Mouse (Mus musculus): ENCODE measurements around the gene Slit1.

Slit1 gene

DNA sequence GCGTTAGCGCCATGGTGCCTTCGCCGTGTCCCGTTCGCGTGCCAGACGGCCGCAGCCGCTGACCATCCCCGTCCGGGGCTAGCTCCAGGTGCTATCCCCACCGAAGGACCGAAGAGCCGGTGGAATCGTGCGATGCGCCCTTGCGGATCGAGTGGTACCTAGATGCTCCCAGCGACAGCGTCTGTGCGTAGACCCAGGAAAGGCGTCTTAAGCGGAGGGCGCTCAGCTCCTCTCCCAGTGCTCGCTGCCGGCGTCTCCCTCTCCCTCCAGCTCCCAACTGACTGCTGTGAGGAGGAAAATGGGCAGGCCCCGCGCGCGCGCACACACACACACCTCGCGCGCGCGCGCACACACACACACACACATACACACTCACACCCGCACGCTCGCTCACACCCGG lies at the start of gene Slit1:
Gene Slit1 (minus strand): TSS at position 270 of the 400 bp plus-strand sequence.
- DNase-seq, result peak; percentile 69

- DNase-seq, result no peak
Observed at GRCm38 (mm10) chr19:41792934-41793486, 49.5 kb upstream of the Slit1 start.

- DNase-seq, result peak; percentile 38
Observed at GRCm38 (mm10) chr19:41791384-41791783, 47.9 kb upstream of the Slit1 start.

DNA sequence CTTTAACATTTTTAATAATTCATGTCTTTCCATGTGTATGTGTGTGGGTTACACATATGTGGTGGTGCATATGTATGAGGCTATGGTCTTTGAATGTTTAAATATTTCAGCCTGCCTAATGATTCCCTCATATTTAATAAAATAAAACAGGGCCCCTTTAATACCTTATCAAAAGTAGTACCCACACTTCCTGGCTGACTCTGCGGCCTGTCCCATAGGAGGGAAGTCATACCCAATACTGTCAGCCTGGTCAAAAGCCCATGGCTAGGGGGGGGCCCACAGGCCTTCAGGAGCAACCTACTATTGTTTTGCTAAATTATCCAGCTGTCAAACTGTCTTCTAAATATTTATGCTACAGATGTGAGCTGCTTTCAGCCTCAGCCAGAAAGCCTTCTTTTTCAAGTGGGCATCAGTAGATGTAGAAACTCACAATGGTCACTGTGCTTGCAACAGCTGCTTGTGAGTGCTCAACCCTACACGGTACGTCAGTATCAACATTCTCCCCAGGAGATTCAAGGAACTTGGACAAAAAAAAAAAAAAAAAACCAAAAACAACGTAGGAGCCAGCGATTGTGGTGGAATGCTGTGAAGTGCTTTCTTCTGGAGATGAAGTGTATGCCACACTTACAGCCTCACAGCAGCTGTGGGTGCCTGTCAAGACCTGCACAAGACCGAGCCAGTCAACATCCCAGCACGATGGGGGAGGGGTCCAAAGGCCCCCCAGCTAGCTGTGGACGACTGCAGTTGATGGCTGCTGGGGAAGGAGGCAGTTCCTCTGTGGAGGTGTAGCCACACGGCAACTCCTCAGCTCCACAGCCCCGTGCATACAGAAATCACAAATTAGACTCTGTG lies 45.9 kb upstream of the Slit1 start:
- no peak for DNase-seq

- DNase-seq, result no peak
Observed at GRCm38 (mm10) chr19:41786896-41787295, 43.4 kb upstream of the Slit1 start.

GRCm38 (mm10) chr19:41777514-41777913 lies 34.0 kb upstream of the Slit1 start:
- DNase-seq, result no peak

DNA sequence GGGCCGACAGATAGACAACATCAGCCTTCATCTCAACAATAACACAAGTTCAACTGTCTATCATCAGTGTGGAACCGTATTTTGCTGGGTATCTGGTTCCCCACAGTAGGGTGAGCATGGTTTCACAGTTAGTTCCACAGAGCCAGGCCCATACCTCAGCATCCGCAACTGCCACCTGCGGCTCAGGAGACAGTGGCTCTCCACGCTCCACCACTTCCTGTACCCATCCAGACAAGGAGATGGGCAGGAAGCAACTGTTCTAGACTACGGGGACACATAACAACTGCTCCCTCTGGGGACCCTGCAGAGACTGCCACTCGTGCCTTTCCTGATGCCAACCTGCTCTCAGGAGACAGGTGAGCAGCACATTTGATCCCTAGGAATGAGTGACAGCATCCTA lies 25.2 kb upstream of the Slit1 start:
- DNase-seq, result no peak

GRCm38 (mm10) chr19:41766628-41767027 lies 23.2 kb upstream of the Slit1 start:
- peak; percentile 54 for DNase-seq

GRCm38 (mm10) chr19:41763870-41764660 lies 20.6 kb upstream of the Slit1 start:
- peak; percentile 90 for DNase-seq

DNA sequence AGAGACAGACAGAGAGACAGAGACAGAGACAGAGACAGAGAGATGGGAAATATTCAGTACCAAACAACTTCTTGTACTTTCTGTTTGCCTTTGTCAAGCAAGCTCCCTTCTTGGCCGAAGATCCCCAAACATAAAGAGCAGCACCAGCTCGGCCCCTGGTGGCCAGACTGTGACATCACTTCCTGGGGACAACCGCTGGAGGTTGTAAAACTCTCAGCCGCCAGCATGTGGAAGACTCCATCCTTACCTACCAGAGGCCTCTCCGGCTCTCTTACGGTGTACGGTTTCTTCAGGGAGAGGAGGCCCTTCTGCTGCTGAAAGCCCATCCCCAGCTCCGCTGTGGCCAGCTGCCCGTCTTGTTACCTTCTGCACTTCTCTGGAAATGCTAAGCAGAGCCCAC lies 18.1 kb upstream of the Slit1 start:
- peak; percentile 77 for DNase-seq

DNA sequence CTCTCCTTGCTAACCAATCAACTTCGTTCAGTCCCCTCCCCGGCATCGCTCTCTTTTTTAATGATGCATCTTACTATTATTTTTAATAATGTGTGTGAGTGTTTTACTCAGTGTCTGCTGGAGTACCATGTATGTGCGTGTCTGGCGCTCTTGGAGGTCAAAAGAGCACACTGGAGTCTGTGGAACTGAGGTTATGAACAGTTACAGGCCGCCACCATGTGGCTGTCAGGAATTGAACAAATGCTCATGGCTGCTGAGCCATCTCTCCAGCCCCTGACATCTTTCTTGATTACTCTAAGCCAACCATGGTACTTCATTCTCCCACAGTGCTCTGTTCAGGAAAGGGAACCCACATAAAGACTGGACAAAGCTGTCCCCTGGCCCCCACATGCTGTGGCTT lies 16.3 kb upstream of the Slit1 start:
- DNase-seq, result no peak

- DNase-seq, result no peak
Observed at GRCm38 (mm10) chr19:41759270-41759669, 15.8 kb upstream of the Slit1 start.

DNA sequence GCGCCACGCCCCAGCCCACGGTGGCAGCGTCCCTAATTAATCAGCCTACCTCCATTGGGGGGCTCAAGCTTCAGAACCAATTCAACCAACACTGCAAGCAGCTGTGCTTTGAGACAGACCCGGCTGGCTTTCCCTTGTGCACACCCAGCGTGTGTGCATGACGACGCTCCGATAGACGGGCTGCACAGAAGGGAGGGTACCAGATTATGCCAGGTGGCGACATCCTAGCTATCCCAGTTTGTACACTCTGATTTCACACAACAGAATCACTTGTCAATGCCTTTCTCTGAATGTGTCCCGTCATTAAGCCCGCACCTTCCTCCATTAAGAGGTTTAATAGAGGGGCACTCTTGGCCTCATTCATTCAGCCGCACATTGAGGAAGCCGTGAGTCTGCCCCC lies 11.3 kb upstream of the Slit1 start:
- peak; percentile 58 for DNase-seq

DNA sequence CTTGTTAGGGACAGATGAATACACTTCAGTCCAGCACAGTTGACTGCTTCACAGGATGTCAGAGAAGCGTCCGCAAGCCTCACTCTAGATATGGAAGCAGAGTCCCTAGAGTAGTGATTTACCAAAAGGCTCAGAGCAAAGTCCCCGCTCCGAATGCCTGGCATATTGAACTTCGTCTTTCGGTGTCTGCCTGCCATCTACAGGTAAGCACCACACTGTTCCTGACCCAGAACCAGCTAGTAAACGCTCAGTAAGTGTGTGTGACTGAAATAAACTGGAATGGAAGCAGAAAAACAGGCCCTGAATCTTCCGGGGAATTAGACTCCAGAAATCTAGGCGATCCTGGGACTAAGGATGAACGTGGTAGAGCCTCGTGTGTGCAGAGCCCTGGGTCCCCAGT lies 8.4 kb upstream of the Slit1 start:
- DNase-seq, result no peak

DNA sequence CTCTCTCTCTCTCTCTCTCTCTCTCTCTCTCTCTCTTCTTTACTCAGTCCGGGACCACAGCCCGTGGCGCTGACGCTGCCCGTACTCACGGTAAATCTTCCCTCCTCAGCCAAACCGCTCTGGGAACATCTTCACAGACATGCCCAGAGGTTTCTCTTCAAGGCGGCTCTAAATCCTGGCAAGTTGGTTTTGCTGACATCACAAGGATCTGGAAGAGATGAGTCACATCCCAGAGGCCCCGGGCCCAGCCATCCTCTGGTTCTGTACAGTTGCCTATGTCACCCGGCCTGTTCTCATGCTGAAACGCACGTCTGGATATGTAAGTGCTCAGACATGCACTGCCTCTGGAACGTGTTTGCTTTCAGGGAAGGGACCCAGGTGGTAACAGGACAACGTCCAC lies 4.0 kb upstream of the Slit1 start:
- no peak for DNase-seq

GRCm38 (mm10) chr19:41745941-41746557 lies 2.6 kb upstream of the Slit1 start:
- peak; percentile 98 for DNase-seq

DNA sequence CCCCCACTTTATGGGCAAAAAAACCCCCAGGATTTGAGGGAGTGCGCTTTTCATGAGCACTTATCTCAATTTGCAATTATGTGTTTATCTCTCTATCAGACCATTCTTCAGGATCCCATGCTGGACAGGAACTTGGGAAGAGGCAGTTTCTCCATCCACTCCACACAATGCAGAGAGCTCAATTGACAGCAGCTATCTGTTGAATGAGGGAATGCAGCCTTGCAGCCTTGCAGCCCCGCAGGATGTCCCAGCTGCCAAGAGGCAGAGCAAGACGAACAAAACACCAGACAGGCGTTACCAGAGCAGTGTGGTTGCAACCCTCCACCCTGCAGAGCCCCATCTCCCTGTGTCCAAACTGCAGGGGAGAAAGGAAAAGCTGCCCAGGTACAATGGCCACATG lies 4.6 kb downstream of the Slit1 start:
- DNase-seq, result no peak

DNA sequence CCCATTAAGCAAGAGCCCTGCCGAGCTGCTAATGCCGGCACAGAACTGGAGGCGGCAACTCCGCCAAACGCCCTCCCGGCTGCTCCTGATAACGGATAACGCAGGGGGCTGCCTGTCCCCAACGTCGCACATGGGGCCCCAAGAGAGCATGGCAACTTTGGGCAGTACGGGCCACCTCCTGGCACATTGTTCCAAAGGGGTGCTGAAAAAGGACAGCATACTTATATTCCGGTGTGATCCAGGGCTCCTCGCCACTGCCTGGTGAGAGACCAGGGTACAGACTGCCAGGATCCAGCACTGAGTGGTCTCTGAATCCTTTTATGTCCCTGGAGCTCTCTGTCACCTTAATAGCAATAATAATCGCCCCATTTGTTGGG lies 5.0 kb downstream of the Slit1 start:
- no peak for DNase-seq

GRCm38 (mm10) chr19:41737657-41738428 lies 5.6 kb downstream of the Slit1 start:
- DNase-seq, result peak; percentile 82

DNA sequence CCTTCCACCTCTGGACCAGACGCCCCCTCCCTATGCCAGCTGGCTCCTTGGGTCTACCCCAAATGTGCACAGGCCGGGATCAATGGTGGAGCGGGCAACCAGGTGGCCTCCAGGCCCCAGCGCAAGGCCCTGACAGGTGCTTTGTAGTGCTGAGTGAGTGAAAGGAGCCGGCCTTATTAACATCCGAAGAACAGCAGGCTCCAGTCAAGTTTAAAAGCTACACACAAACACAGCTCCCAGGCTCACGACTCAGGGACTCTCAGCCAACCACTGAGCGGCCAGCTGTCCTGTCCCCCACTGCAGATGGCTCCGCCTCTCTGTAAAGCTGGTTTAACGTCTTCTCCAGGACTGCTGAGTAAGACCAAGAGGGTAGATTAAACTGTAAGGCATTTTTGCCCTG lies 8.8 kb downstream of the Slit1 start:
- DNase-seq, result peak; percentile 80

DNA sequence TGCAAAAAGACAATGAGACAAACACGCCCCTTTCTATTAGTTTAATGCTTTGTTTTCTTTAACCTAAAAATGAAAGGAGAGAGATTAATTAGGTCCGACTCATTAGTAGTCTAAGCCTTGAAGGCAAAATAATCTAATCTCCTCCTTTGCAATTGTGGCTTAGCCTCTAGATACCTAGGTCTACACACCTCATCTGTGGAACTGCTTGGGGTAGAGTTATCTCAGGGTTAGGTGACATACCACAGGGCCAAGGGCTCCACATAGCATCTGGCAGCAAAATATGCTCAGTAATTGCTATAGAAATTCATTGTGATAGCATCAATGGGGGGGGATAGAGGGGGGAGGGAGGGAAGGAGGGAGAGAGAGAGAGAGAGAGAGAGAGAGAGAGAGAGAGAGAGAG lies 18.0 kb downstream of the Slit1 start:
- no peak for DNase-seq

- peak; percentile 73 for DNase-seq
Observed at GRCm38 (mm10) chr19:41724831-41725470, 18.5 kb downstream of the Slit1 start.
